Mouse (Mus musculus) gonadal fat pad, adult 2 months (tissue): ENCODE measurements around the gene Bank1. TPM values are rescaled to one million over a fixed set of nuclear protein-coding genes. Genes with fewer than 3 reads are reported as not detected.
"Not testable (repeated sequence)": the region's sequence is repeated elsewhere in the genome, so short reads cannot be mapped to it uniquely, and the experiment has no call there.

Experiments used
- DNase-seq: peaks from one replicate; pipeline ENCODE4 v3.0.0-alpha.2; 2012; ENCODE audit warnings: low read depth
- polyA plus RNA-seq: library from polyadenylated mRNA; depleted of rRNA; stranded (reverse); fragments of >200 nt; gene quantifications from 2 replicates; pipeline ENCODE4 v1.2.3, GENCODE M21; 2012; rRNA removed

The Bank1 gene
- polyA plus RNA-seq = 0.36 and 0.47 TPM in 2 replicates

- no peak for DNase-seq
Observed at GRCm38 (mm10) chr3:136325783-136326182, at the start of gene Bank1. TSS of gene Bank1 (minus strand) at chr3:136326066.

- no peak for DNase-seq
Observed at GRCm38 (mm10) chr3:136369916-136370315, 44.0 kb upstream of the Bank1 start.

- DNase-seq = no peak
Observed at GRCm38 (mm10) chr3:136369466-136369865, 43.6 kb upstream of the Bank1 start.

GRCm38 (mm10) chr3:136368505-136368999 is 42.7 kb upstream of the Bank1 start:
- no peak for DNase-seq

GRCm38 (mm10) chr3:136349690-136350089 is 23.8 kb upstream of the Bank1 start:
- DNase-seq = no peak

GRCm38 (mm10) chr3:136348611-136349010 is 22.7 kb upstream of the Bank1 start:
- DNase-seq = no peak

GRCm38 (mm10) chr3:136347277-136347676 is 21.4 kb upstream of the Bank1 start:
- no peak for DNase-seq

- no peak for DNase-seq
Observed at GRCm38 (mm10) chr3:136341911-136342310, 16.0 kb upstream of the Bank1 start.

GRCm38 (mm10) chr3:136339896-136340295 is 14.0 kb upstream of the Bank1 start:
- DNase-seq = no peak

GRCm38 (mm10) chr3:136331135-136331534 is 5.3 kb upstream of the Bank1 start:
- no peak for DNase-seq

- DNase-seq = no peak
Observed at GRCm38 (mm10) chr3:136330043-136330442, 4.2 kb upstream of the Bank1 start.

GRCm38 (mm10) chr3:136329133-136329532 is 3.3 kb upstream of the Bank1 start:
- no peak for DNase-seq

- DNase-seq = not testable (repeated sequence)
Observed at GRCm38 (mm10) chr3:136324716-136325115, 1.1 kb downstream of the Bank1 start.

GRCm38 (mm10) chr3:136321936-136322335 is 3.9 kb downstream of the Bank1 start:
- DNase-seq = no peak

- DNase-seq = no peak
Observed at GRCm38 (mm10) chr3:136308487-136308886, 17.4 kb downstream of the Bank1 start.

- no peak for DNase-seq
Observed at GRCm38 (mm10) chr3:136306564-136307158, 19.2 kb downstream of the Bank1 start.

- no peak for DNase-seq
Observed at GRCm38 (mm10) chr3:136302541-136302940, 23.3 kb downstream of the Bank1 start.

GRCm38 (mm10) chr3:136300810-136301209 is 25.1 kb downstream of the Bank1 start:
- DNase-seq = not testable (repeated sequence)

GRCm38 (mm10) chr3:136297355-136297754 is 28.5 kb downstream of the Bank1 start:
- DNase-seq = no peak

GRCm38 (mm10) chr3:136295250-136295649 is 30.6 kb downstream of the Bank1 start:
- DNase-seq = no peak

GRCm38 (mm10) chr3:136287883-136288282 is 38.0 kb downstream of the Bank1 start:
- DNase-seq = no peak

- no peak for DNase-seq
Observed at GRCm38 (mm10) chr3:136264969-136265595, 60.8 kb downstream of the Bank1 start.

GRCm38 (mm10) chr3:136257761-136258160 is 68.1 kb downstream of the Bank1 start:
- no peak for DNase-seq
